Mouse (Mus musculus): Measurements from ENCODE around the gene Myoz1.
"Not testable (repeated sequence)": the region's sequence is repeated elsewhere in the genome, so short reads cannot be mapped to it uniquely, and the experiment has no call there.

Gene Myoz1

GRCm38 (mm10) chr14:20656361-20656760 lies at the start of gene Myoz1:
TSS of gene Myoz1 (minus strand) at chr14:20656540.
- DNase-seq (ENCODE audit: low read depth, low spot score) = no peak

- DNase-seq (ENCODE audit: low read depth, low spot score) = not testable (repeated sequence)
These were observed 47.1 kb upstream of the Myoz1 start for GRCm38 (mm10) chr14:20703461-20703860.

GRCm38 (mm10) chr14:20702741-20703381 lies 46.5 kb upstream of the Myoz1 start, which contains the start of gene Chchd1:
TSS of gene Chchd1 (plus strand) at chr14:20703006.
- peak; percentile 75 for DNase-seq (ENCODE audit: low read depth, low spot score)

DNA sequence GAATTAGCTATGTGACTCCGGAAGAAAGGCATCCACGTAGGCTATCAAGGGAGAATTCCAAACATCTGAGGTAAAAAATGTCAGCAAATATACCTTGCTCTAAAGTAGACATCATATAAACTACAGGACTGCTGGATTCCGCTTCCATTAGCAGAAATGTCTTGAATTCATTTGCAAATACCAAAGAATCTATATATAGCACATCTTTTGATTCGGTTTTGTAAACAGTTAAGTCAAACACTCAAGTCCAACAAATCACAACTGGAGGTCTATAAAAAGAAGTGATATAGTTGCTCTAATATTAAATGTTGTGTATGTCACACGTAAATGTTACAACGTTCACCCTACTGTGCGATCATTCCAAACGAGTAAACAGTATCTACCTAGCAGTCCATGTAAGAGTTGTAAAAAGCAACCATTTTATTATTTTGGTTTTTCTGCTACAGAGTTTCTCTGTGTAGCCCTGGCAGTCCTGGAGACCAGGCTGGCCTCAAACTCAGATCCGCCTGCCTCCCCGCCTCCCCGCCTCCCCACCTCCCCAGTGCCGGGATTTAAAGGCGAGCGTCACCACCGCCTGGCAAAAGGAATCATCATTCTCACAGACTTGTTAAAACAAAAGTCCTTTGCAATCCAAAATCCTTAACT lies 45.9 kb upstream of the Myoz1 start:
- no peak for DNase-seq (ENCODE audit: low read depth, low spot score)

DNA sequence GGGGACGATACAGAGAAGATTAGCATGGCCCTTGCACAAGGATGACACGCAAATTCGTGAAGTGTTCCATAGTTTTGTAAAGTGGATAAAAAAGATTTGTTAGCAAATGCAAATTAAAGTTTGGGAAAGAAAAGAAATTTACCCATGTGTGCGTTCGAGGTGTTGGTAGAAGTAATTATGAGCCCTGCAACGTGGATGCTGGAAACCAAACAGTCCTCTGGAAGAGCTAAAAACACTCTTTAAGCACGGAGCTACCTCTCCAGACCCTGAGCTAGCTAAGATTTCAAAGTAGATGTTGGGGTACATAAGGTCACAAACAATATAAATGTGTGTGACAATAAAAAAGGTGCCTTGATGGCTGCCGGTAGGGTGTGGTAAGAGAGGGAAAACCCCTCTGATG lies 45.2 kb upstream of the Myoz1 start:
- no peak for DNase-seq (ENCODE audit: low read depth, low spot score)

DNA sequence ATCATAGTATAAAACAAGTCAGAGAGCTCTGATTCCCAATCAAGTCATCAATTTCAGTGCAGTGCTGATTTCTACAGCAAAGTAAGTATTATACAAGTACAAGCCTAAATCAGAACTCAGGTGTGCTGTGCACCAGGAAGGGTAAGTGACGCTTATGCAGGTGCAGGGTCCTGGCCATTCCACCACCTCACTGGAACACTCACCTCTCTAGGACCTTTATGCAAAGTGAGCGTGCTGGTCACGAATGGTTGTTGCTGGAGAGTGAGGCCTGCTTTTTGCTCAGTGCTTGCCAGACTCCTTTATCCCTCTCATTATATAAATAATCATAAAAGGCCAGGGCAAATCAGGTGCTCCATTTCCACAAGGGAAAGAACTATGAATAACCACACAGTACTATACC lies 44.0 kb upstream of the Myoz1 start:
- DNase-seq (ENCODE audit: low read depth, low spot score) = no peak

DNA sequence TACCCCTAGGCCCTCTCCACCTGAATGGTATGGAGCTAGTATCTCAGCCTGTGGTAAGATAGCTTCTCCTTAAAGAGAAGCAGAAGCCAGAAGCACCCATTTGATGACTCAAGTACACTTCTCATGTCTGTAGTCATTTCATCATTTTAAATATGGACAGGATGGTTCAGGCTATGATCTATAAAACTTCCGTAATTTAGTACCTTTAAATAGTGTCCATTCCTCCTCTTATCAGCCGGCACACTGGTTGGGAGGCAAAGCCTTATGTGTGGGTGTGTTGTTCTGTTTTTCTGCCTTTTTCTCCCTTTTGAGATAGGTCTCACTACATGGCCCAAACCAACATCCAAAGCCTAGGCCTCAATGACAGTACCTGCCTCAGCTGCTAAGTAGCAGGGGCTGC lies 42.2 kb upstream of the Myoz1 start:
- DNase-seq (ENCODE audit: low read depth, low spot score) = no peak

- no peak for DNase-seq (ENCODE audit: low read depth, low spot score)
These were observed 40.6 kb upstream of the Myoz1 start for GRCm38 (mm10) chr14:20696986-20697385.

GRCm38 (mm10) chr14:20695761-20696520 lies 39.6 kb upstream of the Myoz1 start:
- DNase-seq (ENCODE audit: low read depth, low spot score) = no peak

GRCm38 (mm10) chr14:20694884-20695760 lies 38.8 kb upstream of the Myoz1 start, which contains the start of gene Fut11:
TSS of gene Fut11 (plus strand) at chr14:20694968.
- peak; percentile 58 for DNase-seq (ENCODE audit: low read depth, low spot score)

DNA sequence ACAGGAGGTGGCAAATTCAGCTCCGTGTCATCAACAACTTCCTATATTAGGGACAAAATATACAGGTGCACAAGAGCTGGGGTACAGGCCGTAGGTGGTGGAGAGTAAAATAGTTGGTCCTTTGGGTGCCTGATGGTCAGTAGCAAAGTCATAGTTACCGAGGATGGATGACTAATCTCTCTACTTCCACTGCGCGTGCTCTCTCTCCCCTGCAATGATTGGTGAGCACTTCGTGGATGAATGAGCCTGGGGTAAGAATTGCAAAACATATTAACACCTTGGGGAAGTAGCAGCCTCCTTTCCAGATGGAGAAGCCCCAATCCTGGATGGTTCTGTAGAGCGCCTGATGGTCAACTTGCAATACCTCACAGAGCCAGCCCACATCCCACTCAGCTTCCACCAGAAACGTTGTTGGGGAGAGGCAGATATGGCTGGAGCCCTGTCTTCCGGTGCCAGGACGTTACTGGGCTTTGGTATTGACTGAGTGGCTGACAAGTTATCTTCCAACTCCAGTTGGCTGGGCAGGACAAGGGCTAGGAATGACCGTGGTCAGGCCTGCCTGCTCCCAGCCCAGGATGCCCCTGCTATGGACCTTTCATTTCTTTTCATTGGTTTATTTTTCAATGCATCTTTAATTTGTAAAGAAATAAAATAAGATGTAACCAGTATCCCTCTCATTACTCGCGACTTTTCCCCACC lies 38.0 kb upstream of the Myoz1 start:
- no peak for DNase-seq (ENCODE audit: low read depth, low spot score)

DNA sequence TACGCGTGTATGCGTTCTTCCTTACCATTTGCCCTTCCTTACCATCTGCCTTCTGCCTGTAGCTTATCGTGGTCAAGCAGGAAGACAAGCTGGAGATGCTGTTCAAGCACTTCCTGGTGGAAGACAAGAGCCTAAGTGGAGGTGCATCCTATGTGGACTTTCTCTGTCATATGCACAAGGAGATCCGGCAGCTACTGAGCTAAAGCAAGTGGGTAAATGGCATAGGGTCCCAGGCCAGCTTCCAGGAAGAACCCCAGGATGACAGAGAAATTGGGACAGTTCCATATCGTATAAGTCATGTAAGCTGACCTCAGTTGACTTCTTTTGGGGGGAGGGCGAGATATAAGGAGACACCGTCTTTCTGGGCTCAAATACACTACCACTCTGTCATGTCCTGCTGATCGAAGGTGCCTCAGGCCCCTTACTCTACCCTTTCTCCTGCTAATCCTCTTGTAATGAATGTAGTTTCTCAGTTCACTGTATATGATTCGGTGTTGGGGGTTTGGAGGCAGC lies 37.3 kb upstream of the Myoz1 start:
- no peak for DNase-seq (ENCODE audit: low read depth, low spot score)

DNA sequence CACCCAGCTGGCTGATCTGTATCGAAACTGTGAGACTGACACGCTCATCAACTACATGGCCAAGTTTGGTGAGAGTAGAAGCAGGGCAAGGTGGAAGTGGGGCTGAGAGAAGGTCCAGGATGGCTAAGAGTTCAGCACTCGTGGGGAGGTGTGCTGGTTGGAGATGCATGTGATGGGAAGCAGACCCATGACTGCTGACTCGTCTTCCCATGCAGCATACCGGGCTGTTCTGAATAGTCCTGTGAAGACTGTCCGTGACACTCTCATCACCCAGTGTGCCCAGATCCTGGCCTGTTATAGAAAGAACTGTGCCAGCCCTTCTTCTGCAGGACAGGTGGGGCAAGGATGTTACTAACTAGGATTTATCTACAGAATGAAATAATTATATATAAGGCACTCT lies 35.4 kb upstream of the Myoz1 start:
- no peak for DNase-seq (ENCODE audit: low read depth, low spot score)

DNA sequence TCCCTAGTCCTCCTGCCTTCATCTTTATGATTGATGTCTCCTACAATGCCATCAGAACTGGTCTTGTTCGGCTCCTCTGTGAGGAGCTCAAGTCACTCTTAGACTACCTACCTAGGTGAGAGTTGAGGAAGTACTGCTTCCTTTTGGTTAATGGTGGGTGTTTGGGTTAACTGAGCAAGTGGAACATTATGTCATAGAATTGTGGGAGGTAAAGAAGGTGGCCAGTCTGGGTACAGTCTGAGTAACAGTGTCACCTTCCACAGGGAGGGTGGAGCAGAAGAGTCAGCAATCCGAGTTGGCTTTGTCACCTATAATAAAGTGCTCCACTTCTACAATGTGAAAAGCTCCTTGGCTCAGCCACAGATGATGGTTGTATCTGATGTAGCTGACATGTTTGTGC lies 32.7 kb upstream of the Myoz1 start:
- no peak for DNase-seq (ENCODE audit: low read depth, low spot score)

DNA sequence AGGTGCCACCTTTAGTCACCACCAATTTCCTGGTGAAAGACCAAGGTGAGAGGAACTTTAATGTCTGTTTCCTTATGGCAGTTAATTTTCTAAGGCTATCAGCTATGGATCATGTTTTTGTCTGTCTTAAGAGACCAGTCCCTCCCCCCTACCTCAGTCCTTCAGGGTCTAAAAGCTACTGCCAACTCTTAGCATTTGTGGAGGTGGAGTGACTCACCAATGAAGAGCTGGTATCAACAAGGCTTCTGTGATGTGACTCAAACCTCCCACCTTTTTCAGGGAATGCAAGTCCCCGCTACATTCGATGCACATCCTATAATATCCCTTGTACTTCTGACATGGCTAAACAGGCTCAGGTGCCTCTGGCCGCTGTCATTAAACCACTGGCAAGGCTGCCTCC lies 30.2 kb upstream of the Myoz1 start:
- DNase-seq (ENCODE audit: low read depth, low spot score) = no peak

DNA sequence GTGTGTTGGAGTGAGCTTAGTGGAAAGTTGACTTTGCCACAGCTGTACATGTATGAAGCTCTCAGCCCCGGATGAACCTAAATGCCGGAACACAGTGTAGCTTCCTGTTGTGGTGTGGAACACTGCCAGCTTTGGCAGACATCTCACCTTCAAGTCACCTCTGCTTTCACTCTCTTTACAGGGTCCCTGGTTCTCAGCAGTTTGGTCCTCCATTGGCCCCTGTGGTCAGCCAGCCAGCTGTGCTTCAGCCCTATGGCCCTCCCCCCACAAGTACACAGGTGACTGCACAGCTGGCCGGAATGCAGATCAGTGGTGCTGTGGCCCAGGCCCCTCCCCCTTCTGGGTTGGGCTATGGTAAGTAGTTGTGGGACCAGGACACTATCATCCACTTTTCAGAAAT lies 26.2 kb upstream of the Myoz1 start:
- no peak for DNase-seq (ENCODE audit: low read depth, low spot score)

DNA sequence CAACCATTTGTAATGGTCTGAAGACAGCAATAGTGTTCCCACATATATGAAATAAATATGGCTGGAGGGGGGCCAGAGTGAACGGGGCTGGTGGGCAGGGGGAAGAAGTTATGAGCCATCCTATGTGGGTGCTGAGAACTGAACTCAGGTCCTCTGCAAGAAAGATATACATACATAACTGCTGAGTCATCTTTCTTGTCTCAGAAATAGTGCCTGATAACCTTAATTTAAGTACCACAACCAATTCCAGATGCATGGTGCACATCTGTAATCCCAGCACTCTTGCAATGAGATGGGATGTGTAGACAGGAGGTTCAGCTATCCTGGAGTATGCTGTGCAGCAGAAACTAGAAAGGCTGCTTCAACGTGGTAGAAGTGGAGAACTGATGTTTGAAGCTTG lies 25.4 kb upstream of the Myoz1 start:
- DNase-seq (ENCODE audit: low read depth, low spot score) = no peak

DNA sequence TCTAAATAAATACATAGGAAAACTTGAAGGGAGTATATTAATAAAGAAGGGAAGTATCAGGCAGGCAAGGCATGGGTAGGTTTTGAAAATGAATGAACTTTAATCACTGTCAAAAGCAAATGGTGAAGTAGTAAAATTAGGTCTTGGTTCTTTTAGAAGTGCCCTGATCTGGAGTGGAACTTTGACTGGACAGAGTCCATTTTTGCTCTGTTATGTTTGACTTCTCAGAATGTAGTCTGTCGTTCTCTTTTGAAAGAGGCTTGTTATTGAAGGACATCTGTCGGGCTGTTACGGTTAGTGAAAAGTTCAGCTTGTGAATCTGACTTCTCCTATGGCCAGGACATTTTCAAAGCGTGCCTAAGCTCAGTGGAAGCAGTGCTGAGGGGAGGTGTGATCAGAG lies 21.6 kb upstream of the Myoz1 start:
- DNase-seq (ENCODE audit: low read depth, low spot score) = no peak

DNA sequence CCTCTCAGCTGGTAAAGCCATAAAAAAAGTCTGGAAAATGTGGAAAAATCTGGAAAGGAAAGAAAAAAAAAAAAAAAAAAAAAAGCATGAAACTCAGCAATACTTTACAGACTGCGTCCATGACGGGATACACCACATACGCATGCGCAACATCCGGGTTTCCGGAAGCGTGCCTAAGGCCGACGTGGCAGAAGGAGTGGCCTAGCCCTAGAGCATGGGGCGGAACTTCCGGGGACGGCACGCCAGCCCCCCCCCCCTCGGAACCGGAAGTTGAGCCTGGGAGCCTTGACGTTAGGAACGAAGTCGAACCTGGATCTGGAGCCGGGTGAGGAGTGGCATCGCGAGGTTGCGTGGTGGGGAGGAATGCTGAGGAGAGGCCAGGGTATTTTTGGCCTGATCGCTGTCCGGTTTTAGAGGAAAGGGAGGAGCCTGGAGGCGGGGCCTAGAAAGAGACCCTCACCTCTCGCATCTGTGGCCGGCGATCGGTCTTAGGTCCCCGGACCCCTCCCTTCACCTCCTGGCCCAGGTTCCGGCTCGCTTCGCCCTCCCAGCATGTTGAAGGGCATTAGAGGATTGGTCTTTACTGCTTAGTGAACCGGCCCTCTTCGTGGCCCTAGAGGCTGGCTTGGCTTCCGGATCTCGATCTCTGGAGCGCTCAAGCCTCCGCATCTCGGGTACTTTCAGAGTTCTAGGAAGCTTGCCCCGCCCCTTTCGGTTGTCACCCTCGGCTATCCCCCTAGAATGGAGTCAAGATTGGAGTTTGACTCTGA lies 17.9 kb upstream of the Myoz1 start, which contains the start of gene Sec24c:
Gene Sec24c, plus strand, starts transcription at position 245 of the 770 bp plus-strand sequence.
- peak; percentile 99 for DNase-seq (ENCODE audit: low read depth, low spot score)

DNA sequence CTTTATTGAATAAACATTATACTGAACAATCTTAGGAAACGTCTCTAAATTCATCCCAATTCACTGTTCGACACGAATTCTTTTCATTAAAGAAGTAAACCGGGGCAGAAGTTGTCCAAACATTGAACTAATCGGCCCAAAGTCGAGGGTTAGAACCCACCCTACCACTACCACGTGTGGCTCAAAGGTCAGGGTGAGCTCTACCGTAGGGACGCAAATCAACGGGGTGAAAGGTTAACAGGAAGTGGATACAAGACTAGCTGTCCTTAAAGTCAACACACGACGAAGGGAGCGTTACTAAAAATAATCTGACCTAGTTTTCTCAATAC lies 17.4 kb upstream of the Myoz1 start:
- no peak for DNase-seq (ENCODE audit: low read depth, low spot score)

Measured in retina, adult 2 months (tissue).